Mouse (Mus musculus): ENCODE measurements at regions not wholly inside any gene's neighbourhood (a gene's known extent, or its start where the extent isn't known, plus 50 kb on each side); places are given as distances from the start of the nearest gene placed in this dataset.

DNA sequence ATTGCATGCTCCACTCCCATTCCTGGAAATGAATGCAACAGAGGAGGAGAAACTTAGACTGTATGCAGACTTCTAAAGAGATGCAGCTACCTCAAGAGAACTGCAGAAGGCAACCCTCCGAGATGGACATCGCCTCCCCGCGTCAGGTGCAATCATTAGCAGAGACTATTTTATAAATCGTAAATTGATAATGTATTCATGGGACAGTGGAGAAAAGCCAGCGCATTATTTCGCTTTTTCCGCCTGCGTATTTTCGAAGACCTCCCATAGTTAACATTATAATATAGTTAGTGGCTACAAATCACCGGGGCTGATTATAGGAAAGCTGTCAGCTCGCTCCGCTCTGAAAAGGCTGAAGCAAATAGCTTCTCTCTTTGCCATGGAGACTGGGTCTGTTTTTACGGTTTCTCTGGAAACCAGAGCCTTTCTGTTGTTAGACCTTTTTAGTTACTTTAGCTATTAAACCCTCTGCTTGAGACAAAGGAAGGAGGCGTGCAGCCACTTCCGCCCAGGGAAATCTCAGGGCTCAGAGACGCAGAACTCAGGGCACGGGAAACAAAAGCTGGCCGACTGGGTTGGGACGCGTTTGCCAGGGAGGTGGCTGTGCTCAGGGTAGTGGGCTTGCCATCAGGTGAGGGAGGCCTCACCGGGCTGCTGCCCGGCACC is 113.0 kb upstream of the A230072I06Rik start:
- 80% methylated on average over 23 of the region's 23 CpGs for WGBS (ENCODE audit: missing documents)
- Histone ChIP-seq H3K79me2 (ENCODE audit: inconsistent target) (no peaks in the 10 kb centered on the region), H3K36me3 (ENCODE audit: inconsistent target) (no peaks in the 10 kb centered on the region)

DNA sequence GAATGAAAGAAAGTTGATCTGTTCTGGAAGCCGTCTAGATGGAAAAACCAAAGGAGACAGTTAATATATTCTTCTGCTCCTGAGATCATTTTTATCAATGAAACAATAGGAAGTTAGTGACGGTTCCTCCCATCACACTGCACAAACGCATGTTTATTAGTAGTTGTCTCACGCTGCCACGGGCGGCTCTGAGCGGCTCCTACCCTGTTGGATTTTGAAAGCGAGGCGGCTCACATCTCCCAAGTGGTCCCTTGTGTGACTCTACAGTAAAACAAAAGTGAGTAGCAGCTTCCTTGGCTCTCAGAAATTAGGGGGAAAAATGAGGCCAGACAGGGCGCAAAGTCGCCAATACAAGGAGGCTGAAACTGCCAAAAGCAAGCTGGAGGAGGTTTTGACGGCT is 106.8 kb upstream of the A230072I06Rik start:
- Histone ChIP-seq H3K27ac (no peak overlapping the region), H3K36me3 (ENCODE audit: inconsistent target) (no peaks in the 10 kb centered on the region), H3K4me3 (ENCODE audit: inconsistent target) (no peak overlapping the region), H3K79me2 (ENCODE audit: inconsistent target) (no peaks in the 10 kb centered on the region)
- WGBS (ENCODE audit: missing documents): 88% methylated on average over 12 of the region's 12 CpGs

More for the DNA sequence above, 113.0 kb upstream of the A230072I06Rik start:
- Histone ChIP-seq H3K27ac (no peak overlapping the region), H3K4me3 (ENCODE audit: inconsistent target) (no peak overlapping the region)

DNA sequence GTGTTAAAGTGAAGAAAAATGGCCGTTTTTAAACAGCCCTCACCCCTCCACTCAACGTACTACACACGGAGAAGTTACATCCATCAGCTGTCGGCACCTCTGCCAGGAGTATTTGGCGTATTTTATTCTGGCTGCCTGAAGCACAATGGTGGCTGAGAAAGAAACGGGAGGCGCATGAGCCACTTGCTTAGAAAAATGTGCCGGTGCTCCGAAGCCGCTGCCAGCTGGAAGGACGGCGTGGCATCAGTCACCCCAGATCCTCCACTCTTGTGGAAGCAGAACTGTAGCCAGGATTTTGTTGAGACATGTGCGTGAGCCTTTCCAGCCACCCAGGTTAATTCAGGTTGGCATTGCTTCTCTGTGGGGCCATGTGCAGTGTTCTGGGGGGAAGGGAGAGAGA is 103.1 kb upstream of the A230072I06Rik start:
- Histone ChIP-seq H3K4me3 (ENCODE audit: inconsistent target) (no peak overlapping the region), H3K79me2 (ENCODE audit: inconsistent target) (no peaks in the 10 kb centered on the region), H3K27ac (no peak overlapping the region), H3K36me3 (ENCODE audit: inconsistent target) (no peaks in the 10 kb centered on the region)
- WGBS (ENCODE audit: missing documents): 77% methylated on average over 13 of the region's 13 CpGs

DNA sequence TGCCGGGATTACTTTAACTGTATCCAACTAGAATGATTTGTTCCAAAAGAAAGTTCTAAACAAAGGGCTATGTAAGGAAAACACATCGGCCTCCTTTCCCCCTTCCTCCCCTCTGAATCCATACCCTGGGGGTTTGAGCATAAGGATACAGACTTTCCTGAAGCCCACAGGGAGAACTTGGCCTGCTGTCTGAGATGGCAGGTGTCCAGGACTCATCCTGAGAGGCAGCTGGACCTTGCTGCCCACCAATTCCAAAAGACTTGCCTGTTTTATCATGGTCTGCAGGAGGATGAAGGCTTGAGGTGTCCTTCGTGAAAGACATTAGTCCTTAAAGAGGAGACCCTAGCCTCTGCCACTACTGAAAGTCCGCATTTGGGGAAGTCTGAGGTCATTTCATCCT is 94.0 kb upstream of the A230072I06Rik start:
- Histone ChIP-seq H3K4me3 (ENCODE audit: inconsistent target) (no peak overlapping the region), H3K36me3 (ENCODE audit: inconsistent target) (no peaks in the 10 kb centered on the region), H3K79me2 (ENCODE audit: inconsistent target) (no peaks in the 10 kb centered on the region), H3K27ac (no peak overlapping the region)
- WGBS (ENCODE audit: missing documents): 91% methylated on average over 4 of the region's 4 CpGs

DNA sequence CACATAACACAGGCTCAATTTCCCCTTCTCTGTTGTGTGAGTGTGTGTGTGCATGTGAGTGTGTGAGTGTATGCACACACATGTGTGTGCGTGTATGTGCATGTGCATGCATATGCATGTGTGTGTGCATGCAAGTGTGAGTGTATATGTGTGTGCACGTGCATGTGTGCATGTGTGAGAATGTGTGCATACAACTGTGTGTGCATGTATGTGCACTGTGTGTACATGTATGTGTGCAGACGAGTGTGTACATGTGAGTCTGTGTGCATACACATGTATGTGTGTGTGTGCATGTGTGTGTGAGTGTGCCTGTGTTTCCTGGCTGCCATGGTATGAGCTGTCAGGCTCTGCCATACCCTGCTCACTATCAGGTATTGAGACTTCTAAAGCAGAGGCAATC is 91.3 kb upstream of the A230072I06Rik start:
- Histone ChIP-seq H3K79me2 (ENCODE audit: inconsistent target) (no peaks in the 10 kb centered on the region), H3K4me3 (ENCODE audit: inconsistent target) (no peak overlapping the region), H3K36me3 (ENCODE audit: inconsistent target) (no peaks in the 10 kb centered on the region), H3K27ac (no peak overlapping the region)
- WGBS (ENCODE audit: missing documents): 95% methylated on average over 3 of the region's 3 CpGs

DNA sequence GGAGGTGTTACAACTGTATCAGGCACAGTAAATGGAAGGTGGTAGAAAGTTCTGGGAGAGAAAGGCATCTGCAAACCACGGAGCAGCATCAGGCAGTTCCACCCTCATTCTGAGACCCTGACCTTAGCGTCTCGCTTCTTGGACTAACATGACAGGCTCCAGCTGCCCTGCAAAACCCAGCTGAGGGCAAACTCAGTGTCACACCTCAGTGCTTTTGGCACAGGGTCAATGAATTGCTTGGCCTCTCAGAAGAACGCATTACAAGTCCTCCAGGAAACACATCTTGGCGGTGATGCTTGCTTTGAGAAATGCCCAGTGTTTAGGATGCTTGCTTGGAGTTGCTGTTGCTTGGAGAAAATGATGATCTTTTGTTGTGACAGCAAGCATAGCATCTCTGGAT is 90.2 kb upstream of the A230072I06Rik start:
- Histone ChIP-seq H3K4me3 (ENCODE audit: inconsistent target) (no peak overlapping the region), H3K79me2 (ENCODE audit: inconsistent target) (no peaks in the 10 kb centered on the region), H3K36me3 (ENCODE audit: inconsistent target) (no peaks in the 10 kb centered on the region), H3K27ac (no peak overlapping the region)
- WGBS (ENCODE audit: missing documents): 86% methylated on average over 5 of the region's 5 CpGs

DNA sequence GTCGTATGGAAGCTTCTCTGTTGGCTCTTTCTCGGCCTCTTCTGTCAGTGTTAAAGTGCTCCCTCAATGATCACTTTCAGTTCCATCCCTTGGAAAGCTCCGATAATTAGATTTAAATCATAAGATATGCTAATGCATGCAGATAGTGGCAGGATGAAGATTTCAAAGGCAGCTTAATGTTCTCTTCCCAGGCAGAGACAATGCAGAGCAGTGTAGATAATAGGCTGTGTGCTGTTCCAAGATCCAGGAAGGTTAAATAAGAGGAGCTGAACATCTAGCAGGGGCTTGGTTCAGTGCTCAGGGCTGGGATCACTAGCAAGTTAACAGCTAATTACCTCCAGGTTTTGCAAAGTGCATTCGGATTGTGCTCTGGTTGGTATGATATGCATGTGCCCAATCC is 89.7 kb upstream of the A230072I06Rik start:
- WGBS (ENCODE audit: missing documents): 82% methylated on average over 4 of the region's 4 CpGs
- no peaks in the 10 kb centered on the region for H3K36me3 ChIP-seq (ENCODE audit: inconsistent target)
- H3K27ac ChIP-seq: no peak overlapping the region
- no peaks in the 10 kb centered on the region for H3K79me2 ChIP-seq (ENCODE audit: inconsistent target)
- H3K4me3 ChIP-seq (ENCODE audit: inconsistent target): no peak overlapping the region

DNA sequence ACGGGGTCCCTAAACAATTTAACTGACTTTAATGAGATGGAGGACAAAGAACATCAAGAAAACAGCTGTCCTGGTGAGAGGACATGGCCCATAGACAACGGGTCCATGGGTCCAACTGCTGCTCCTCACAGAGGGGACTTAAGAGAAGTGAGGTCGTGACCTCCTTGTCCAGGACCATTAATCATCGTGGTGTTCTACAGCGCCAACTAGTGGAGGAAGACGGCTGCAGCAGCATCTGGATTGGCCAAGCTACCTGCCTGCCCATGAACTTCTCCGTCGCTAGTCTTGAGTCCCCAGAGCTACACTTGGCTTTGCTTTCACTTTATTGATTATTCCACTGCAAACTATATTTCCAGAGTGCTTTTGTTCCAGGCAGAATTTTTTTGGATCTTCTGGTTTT is 86.6 kb upstream of the A230072I06Rik start:
- Histone ChIP-seq H3K36me3 (ENCODE audit: inconsistent target) (no peaks in the 10 kb centered on the region), H3K79me2 (ENCODE audit: inconsistent target) (no peaks in the 10 kb centered on the region), H3K27ac (no peak overlapping the region), H3K4me3 (ENCODE audit: inconsistent target) (no peak overlapping the region)
- WGBS (ENCODE audit: missing documents): 24% methylated on average over 8 of the region's 8 CpGs

DNA sequence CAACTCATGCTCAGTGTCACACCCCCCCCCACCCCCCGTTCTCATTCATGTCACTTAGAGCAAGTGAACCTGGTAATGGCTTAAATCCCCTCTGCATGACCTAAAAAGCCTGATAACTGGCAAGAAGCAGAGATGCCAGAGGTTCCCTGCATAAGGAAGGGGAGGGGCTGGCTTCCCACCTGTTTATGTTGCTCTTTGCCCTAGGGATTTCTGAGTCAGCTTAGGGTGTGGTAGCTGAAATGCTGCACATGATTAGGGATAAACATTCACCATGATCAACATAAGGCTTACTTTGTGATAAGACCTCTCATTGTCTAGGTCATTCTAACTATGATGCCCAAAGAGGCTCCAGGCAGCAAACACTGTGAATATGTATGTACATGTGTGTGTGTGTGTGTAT is 72.7 kb upstream of the A230072I06Rik start:
- H3K27ac ChIP-seq: no peak overlapping the region
- 88% methylated on average over 1 of the region's 1 CpGs for WGBS (ENCODE audit: missing documents)

DNA sequence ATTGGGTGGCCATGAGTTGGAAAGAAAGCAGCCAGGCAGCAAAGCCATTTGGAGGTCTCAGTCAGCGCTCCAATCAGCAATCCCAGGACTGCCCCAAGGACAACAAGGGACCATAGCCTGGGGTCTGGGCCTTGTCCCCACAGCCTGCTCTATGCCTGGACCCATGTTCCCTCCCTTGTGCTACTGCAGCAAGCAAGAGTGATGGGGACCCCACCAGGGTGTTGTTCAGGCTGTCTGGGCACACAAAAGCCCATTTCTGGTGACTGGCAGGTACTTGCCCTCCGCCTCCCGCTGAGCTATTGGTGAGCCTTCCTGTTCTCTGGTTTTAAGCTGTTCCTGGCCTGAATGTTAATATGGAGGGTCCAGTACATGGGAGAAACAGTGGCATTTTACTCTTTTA is 71.2 kb upstream of the A230072I06Rik start:
- H3K27ac ChIP-seq: no peak overlapping the region
- 92% methylated on average over 3 of the region's 3 CpGs for WGBS (ENCODE audit: missing documents)
- no peaks in the 10 kb centered on the region for H3K36me3 ChIP-seq (ENCODE audit: inconsistent target)

More for the DNA sequence above, 72.7 kb upstream of the A230072I06Rik start:
- no peak overlapping the region for H3K4me3 ChIP-seq (ENCODE audit: inconsistent target)
- H3K79me2 ChIP-seq (ENCODE audit: inconsistent target): no peaks in the 10 kb centered on the region
- H3K36me3 ChIP-seq (ENCODE audit: inconsistent target): no peaks in the 10 kb centered on the region

DNA sequence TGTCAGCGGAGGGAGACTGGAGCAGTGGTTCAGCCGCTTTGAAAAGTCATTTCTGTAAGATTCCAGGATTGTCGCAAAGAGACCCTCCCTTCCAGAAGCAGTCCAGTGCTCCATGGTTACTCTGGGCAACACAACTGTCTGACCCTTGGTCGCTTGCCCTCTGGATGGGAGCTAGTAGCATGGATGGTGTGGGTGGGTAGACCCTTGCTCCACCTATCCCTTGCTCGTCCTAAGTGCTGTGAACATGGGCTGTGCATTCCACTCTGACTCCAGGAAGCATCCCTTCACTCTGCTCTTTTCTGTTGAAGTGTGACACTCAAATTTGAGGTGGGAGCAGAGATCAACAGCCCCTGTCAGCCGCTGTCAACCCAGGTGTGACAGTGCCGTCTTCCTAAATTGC is 64.8 kb upstream of the A230072I06Rik start:
- WGBS (ENCODE audit: missing documents): 69% methylated on average over 7 of the region's 7 CpGs
- H3K79me2 ChIP-seq (ENCODE audit: inconsistent target): no peaks in the 10 kb centered on the region

More for the DNA sequence above, 71.2 kb upstream of the A230072I06Rik start:
- H3K4me3 ChIP-seq (ENCODE audit: inconsistent target): no peak overlapping the region
- no peaks in the 10 kb centered on the region for H3K79me2 ChIP-seq (ENCODE audit: inconsistent target)

DNA sequence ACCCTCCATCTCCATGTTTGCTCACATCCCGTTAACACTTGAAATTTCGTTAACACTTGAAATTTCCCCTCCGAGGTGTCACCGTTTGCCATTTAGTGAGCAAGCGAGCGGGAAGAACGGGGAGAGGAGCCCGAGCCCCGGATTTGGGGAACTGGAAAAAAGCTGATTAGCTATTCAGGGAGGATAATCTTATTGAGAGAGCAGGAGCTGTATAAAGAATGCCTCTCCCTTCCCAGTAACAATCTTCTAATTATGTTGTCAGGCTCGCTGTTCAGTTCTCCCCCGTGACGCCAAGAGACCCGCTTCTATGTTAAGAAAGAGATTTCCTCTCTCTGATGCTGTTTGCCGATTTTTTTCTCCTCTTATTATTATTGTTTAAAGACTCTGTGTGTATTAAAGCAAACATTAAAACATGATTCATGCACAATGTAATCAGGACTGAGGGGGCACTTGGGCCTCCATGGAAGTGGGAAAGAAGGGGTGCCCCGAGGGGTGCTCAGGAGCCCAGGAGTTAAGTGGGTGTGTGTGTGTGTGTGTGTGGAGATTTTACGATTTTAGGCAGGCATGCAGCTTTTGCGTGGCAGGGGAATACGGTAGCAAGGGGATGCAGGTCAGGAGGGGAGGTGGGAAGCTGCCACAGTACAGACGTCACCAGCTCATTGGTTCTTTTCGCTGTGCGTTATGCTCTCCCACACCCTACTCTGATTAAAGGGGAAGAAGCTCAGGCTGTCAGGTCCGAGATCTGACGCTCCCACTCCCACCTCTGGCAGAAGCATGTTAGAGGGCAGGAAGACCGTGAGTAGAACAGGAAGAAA is 64.2 kb upstream of the A230072I06Rik start:
- Histone ChIP-seq H3K79me2 (ENCODE audit: inconsistent target) (no peaks in the 10 kb centered on the region), H3K27ac (no peak overlapping the region), H3K36me3 (ENCODE audit: inconsistent target) (no peaks in the 10 kb centered on the region), H3K4me3 (ENCODE audit: inconsistent target) (no peak overlapping the region)
- 54% methylated on average over 24 of the region's 24 CpGs for WGBS (ENCODE audit: missing documents)

More for the DNA sequence above, 64.8 kb upstream of the A230072I06Rik start:
- Histone ChIP-seq H3K27ac (no peak overlapping the region), H3K36me3 (ENCODE audit: inconsistent target) (no peaks in the 10 kb centered on the region), H3K4me3 (ENCODE audit: inconsistent target) (no peak overlapping the region)

DNA sequence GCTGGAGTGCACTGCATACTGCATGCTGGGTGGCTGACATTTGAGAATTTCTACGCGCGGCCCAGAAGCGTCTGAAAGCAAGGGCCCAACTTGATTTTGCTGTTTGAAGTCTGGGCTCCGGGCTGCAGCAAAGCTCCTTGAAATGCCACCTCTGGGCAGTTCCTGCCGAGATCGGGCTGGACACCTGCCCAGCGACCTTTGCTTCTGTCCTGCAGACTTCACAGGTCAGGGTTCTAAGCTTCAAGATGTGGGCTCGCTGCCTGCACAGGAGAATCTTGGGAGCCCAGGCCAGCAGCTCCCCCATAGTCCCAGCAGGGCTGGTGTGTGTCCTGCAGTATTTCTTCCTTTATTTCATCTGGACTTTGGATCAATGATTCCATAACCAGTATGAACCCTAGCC is 57.1 kb upstream of the A230072I06Rik start:
- Histone ChIP-seq H3K4me3 (ENCODE audit: inconsistent target) (no peak overlapping the region), H3K79me2 (ENCODE audit: inconsistent target) (no peaks in the 10 kb centered on the region), H3K36me3 (ENCODE audit: inconsistent target) (no peaks in the 10 kb centered on the region), H3K27ac (no peak overlapping the region)
- WGBS (ENCODE audit: missing documents): 90% methylated on average over 9 of the region's 9 CpGs

DNA sequence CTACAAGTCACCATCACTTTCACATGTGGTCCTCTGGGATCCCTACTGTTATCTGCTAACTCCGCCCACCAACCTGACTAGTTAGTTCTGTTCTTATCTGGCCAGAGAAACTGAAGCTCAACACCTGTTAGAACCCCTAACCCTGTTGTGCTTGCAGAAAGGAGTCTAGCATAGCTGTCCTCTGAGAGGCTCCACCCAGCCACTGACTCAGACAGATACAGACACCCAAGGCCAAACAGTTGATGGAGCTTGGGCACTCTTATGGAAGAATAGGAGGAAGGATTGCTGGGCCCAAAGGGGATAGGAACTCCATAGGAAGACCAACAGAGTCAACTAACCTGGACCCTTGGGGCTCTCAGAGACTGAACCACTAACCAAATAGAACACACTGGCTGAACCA is 55.2 kb upstream of the A230072I06Rik start:
- Histone ChIP-seq H3K79me2 (ENCODE audit: inconsistent target) (no peaks in the 10 kb centered on the region), H3K27ac (no peak overlapping the region), H3K4me3 (ENCODE audit: inconsistent target) (no peak overlapping the region), H3K36me3 (ENCODE audit: inconsistent target) (no peaks in the 10 kb centered on the region)
- 79% methylated on average over 1 of the region's 1 CpGs for WGBS (ENCODE audit: missing documents)
